Mouse (Mus musculus) adrenal gland, postnatal 36 days (tissue): Measurements from ENCODE around the gene S100a3. TPM values are rescaled to one million over a fixed set of nuclear protein-coding genes. Genes with fewer than 3 reads are reported as not detected.

ENCODE experiments used
- DNase-seq, 2 experiments: peaks; one replicate each; pipeline ENCODE4 v3.0.0; 2021; ENCODE audit warnings: mixed read lengths in 1 of 2
- total RNA-seq, 2 experiments: library from RNA; stranded (reverse); gene quantifications; 2 replicates each; pipeline ENCODE4 v1.2.3; 2021

The S100a3 gene
- total RNA-seq, 2 experiments from 2014 or later = 0.46 TPM; not detected in 1

DNA sequence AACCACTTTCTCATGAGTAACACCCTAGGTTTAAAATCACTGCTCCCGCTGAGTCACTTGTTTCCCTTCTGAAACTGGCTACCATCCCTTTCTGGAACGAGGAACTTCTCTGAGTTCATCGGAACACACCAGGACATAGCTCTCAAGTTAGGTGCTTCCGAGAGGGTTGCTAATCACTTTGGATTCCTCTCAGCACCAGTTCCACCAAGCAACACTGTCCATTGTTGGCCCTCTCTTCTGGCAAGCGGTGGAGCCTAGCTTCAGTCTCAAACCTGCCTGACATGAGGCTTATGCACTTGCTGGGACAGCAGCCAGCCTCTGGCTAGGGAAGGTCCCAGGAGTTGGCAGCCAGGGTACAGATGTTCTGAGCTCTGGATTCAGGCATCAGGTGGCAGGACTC lies 14.3 kb downstream of the S100a3 start:
- peak in 1 of 2 experiments; percentile 41 for DNase-seq

DNA sequence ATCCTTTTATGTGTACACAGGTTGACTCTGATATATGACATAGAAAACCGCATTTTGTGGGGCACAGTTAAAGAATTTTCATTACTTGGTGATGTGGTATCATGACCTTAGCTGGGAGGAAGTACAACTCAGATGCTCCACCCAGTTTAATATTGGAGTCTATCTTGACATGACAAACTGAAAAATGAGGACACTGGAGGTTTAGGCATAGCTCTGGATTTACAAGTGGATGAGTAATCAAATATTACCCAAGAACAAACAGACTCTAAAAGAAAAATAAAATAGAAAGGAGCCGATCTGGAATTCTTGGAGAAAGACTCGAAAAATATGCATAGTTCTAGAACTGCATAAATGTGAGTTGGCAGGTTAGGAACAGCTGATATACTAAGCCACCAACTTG lies 14.9 kb downstream of the S100a3 start:
- DNase-seq = no peak

DNA sequence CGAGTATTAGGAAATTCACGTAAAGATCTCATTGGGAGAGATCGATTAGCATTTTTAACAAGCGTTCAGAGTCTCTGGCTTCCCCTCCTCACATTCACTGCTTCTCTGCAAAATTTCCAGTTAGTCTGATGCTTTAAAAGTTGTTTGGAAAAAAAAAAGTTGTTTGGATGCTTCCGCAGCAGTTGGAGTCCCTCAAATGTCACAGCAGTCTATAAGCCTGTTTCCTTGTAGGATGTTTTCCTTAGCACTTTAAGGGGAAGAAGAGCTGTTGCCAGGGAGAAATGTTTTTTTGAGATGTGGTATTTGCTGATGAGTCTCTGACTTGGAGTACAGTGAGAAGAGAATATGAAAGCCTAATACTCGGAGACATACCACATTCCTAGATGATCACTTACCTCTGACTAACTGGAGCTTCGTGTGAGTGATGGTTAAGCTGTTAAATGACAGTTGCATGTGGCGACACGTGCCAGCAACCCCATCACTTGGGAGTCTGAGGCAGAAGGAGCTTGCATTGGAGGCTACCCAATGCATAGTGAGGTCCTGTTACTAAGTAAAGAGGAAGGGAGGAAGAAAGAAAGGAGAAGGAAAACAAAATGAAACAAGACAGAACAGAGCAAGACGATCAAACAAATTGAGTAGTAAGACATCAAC lies 16.1 kb downstream of the S100a3 start:
- DNase-seq = no peak

DNA sequence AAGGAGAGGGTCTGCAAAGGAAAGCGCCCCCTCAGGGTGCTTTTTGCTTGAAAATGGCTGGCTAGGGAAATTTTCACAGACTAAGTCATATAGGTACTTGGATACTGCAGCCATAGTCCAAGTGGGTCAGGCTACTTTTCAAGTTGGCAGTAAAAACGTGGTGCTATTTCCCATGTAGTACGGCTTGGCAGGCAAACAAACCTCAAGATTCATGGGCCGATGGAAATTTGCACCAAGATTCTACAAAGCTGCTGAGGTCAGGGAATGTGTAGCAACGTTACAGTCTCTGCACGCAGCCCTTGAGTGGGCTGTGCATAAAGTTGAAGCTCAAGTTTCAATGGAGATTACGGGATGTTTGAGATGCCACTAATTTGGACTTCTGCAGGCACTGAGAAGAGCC lies 19.1 kb downstream of the S100a3 start:
- DNase-seq = no peak

DNA sequence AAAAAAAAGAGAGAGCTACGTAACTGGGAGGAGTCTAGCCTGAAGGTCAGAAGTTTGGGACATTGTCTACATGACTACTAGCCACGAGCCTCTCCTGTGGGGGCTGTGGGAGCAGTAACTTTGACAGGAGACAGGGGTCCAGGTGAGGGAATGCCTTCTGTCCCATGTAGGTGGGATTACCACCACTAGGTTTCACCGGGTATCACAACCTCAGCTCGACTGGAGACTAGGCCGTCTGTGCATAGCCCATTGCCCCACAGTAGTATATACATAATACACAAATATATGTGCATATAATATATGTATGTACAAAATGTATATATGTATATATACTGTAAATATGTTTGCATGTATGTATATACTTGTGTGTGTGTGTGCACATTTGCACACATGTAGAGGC lies 20.8 kb downstream of the S100a3 start:
- no peak for DNase-seq

DNA sequence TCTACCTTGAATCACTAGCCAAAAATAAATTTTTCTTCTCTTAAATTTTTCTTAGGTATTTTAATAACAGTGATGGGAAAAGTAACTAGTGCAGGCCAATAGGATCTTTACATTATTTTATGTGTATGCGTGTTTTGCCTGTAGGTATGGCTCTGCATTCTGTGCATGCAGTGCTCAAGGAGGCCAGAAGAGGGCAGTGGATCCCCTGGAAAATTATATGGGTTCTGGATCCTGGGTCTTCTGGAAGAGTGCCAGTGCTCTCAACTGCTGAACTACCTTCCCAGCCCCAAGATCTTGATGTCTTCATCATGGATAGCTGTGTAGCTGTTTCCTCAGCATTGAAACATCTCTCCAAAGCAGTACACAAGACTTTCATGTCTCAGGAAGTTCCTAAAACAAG lies 21.8 kb downstream of the S100a3 start:
- no peak for DNase-seq

DNA sequence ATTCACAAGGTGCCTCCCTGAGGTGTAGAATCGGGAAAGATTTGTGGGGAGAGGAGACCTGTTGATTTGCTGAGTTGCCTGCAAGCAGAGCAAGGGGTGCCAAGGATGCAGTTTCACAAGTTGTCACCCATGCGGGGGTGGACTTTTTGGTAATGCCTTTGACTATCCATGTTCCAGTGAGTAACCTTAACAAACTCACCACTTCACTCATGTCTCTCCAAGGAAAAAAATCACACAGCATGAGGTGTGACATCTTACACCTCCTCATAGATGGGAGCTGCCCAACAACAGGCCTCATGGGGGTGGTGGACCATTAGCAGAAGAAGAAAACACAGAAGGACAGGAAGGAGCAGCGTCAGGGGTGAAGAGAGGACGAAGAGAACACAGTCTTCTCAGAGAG lies 22.2 kb downstream of the S100a3 start:
- DNase-seq = no peak

DNA sequence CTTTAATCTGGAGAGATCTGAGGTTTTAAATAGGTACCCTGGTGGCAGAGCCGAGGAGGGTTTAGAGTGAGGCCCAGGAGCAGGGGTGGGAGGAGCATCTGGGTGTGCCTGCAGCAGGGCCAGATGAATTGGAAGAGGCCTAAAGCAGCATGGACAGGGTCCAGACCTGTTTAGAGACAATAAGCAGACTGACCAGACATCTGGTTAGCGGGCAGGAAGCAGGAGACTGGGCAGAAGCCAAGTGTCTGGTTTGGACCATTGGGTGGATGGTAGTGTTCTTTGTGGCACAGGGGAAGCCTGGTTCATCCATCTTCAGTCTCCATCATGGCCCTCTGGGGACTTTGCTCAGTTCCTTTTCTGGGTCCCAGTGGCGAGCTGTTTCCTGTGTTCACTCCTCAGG lies 23.5 kb downstream of the S100a3 start:
- DNase-seq = peak; percentile 38 to 53

DNA sequence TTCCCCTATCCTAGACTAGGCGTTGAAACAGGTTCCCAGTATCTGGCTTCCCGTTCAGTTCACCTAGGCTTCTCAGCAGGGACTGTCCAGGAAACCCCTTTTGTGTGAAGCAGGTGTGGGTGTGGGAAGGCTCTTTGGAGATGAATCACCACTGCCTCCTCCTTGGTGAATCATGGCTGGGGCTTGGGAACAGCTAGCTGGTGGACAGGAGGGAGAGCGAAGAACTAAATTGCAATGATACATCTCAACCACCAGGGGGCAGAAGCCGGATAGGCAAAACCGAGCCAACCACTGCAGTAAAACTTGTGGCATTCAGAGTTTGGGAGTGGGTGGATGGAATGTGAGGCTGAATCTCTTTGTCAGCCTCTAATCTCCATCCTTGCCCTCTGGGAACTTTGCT lies 25.2 kb downstream of the S100a3 start:
- DNase-seq = peak; percentile 60 to 80

DNA sequence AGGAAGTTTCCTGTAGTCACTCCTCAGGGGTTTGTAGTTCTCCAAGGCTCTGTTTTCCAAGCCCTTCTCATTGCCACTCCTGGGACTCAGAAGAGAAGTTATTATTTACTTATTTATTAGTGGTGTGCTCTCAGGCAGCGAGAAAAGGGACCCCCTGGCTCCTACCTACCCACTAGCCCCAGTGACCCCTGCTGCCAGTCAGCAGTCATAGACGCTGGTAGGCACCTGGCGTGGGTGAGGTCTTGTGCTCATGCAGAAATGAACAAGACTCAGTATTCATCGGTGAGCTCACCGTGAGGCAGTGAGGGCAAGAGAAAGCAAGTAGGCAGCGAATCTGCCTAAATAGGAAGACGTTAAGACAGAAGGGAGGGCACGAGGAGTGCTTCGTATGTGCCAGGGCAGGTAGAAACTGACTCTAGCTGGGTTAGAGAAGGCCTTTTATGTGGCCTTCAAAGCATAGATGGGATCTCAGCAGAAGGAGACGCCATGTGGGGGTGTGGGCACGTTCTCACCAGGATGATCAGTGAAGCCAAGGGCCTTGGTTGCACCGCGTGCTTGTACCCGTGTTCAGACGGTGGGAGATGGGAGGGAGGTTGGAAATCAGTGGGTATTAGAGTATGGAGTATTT lies 25.8 kb downstream of the S100a3 start:
- no peak for DNase-seq

DNA sequence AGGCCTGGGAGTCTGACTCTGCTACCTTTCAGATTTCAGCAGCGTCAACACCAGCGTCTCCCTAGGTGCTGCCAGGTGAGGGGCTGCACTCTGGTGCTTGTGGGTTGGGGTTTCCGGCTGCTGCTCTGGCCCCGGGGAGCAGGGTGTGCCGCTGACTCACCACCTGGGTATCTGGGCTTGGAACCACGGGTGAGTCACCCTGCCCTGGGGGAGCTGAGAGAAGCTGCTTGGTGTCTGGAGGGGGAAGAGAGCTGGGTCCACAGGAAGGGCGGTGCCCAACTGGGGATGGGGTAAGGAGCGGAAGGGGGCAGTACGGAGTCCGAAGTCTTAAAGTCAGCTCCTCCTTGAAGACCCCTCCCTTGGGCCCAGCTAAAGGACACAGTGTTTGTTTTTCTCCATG lies 26.5 kb downstream of the S100a3 start:
- peak; percentile 91 to 94 for DNase-seq

DNA sequence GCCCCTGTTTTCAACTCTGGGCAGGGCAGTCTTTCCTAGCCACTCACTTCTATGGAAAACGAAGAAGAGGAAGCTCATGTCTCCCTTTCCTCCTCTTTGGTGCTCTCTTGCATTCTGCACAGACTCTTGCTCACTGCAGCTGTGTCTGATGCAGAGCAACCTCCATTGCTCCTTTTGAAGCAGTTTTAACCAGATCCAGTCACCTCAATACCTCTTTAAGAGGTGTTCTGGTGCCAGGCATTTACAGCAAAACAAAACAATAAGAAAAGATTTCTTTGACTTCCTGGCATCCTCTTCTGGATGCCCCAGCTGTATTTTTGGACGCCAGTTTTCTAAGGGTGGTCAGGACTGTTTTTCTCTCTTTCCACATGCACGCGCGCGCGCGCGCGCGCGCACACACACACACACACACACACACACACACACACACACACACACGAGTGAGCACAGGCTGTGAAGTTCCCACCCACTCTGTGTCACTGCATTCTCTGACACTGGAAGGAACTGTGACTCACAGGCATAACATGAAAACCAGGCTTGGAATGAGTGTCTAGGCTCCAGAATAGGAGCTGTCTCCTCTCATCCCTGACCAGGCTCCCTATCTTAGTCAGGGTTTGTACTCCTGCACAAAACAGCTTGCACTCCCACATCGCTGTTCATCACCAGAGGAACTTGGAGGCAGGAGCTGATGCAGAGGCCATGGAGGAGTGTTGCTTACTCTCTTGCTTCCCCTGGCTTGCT lies 27.2 kb downstream of the S100a3 start:
- peak; percentile 36 to 57 for DNase-seq

DNA sequence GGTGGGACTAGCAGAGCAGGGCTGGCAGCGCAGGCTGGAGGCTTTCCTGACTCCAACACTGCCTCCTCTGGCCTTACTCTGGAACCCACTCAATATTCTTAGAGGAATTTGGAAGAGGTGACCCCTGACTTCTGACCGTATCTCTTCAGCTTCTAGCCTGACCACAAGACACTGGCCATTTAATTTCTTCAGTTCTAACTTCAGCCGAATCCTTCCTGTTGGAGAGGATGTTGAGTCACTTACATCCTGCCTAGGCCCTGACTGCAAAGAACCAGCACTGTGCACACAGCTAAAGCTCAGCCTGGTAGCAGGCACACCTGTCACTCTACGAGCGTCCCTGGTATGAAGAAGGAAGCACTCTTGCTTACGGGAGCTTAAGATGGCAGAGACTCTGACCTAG lies 29.0 kb downstream of the S100a3 start:
- no peak for DNase-seq

DNA sequence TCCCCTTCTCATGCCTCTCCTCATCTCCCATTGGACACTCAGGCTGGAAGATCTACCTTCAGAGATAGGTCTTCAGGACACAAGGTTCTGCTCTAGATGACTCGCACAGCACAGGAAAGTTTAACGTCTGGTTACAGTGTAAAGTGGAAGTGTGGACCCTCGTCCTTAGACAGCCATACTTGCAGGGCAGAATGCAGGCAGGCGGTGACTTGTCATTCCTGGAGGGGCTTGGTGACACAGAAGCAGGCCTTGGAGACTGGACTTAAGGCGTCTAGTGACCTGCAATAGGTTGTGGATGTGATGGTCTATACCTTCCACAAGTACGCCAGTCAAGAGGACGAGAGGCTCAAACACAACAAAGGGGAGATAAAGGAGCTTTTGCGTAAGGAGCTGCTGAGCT lies 29.6 kb downstream of the S100a3 start, which contains the start of gene S100a2:
Gene S100a2 (plus strand): TSS at position 301 of the 400 bp plus-strand sequence.
- no peak for DNase-seq

DNA sequence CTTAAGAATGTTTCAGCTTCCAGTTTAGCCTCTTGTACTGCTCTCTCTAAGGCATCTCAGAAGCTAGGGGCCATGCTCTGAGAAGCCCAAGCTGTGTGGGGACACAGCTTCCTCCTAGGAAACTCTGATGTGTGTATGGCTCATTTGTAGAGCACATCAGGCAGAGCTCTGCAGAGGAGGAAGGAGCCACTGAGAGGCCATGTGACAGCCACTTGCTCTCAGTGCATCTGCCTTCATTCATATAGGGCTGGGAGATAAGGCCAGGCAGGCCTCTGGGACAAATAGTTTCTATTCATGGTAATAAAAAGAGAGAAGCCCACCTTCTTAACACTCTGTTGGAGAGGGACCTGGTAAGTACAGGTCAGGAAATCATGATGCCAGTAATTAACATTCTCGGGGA lies 34.1 kb downstream of the S100a3 start:
- DNase-seq = no peak

DNA sequence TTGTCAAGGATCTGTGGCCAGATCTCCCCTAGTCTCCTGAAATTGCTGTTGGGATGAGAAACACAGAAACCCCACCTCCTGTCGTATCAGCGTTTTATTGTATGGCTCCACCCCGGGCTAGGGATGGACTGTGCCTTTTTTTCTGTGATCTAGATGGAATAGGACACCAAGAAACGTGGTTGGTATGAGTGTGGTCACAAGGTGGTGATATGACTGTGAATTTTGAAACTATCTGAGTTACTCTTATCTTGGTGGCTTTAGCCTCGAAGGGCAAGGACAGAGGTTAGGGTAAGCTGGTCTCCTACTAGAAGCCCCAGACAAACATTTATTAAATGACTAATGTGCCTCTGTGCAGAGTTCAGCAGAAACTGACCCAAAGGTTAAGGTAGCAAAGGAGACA lies 35.2 kb downstream of the S100a3 start:
- no peak for DNase-seq

DNA sequence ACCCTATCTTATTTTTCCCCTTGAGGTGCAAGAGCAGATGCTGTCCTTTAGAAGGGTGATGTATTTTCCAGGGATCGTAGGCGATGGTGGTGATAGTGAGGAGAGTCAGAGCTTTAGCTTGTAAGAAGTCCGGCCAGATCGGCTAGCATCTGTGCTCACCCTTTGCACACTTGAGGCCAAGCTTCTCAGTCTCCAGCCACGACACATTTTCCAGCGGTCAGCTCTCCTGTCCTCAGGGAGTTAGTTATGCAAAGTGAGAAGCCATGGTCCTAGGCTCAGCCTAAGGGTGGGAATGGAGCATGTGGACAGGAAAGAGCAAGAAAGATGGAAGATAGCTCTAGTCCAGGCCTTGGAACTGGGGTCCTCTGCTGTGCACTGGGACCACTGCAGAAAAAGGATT lies 36.4 kb downstream of the S100a3 start:
- DNase-seq = no peak

DNA sequence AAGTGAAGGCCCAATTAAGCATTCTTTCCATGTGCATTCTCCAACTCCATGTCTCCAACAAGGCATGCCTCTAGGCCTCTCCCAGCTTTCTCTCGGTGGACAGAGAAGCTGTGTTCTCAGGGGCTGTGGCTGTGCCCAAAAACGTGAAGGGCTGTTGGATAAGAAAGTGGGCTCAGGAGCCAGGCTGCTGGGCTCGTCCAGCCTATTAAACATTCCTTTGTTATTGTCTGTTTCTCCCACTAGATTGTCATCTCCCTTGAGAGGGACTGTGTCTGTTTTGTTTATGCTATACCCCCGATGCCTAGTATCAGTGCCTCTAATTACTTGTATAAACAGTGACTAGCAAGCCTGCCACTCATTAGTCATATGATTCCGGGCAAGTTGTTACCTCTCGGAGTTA lies 37.4 kb downstream of the S100a3 start:
- DNase-seq = no peak

DNA sequence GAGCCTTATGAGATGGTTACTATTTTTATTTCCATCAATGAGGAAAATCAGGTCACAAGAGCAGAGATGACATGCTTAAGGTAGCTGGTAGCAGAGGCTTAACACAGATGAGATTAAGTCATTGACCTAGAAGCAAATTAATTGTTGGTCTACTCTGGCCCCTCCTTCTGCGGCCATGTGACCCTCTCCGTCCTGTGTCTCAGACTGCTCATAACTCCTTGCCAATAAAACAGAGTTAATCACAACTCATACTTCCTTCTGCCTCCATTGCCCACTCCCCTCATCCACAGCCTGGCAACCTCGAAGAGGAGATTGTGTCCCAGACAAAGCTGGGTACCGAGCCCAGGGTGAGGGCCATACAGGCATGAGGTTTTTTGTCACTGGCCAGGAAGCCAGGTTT lies 37.8 kb downstream of the S100a3 start:
- DNase-seq = no peak

DNA sequence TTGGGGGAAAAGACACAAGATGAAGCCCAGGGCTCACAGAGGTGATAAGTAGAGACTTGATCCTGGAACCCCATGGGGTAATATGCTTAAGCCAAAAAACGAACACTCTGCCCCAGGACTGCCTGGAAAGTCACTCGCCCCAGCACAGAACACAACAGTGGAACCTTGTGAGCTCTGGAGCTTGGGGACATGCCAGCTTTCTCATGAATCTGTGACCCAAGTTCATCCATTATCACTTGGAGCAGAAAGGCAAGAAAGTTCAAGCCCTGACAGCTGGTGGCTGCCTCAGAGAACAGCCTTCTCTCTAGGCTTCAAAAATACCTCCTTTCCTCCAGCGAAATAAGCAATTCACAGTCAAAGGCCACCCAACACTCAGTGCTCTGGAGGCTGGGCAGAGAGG lies 39.0 kb downstream of the S100a3 start:
- no peak for DNase-seq

DNA sequence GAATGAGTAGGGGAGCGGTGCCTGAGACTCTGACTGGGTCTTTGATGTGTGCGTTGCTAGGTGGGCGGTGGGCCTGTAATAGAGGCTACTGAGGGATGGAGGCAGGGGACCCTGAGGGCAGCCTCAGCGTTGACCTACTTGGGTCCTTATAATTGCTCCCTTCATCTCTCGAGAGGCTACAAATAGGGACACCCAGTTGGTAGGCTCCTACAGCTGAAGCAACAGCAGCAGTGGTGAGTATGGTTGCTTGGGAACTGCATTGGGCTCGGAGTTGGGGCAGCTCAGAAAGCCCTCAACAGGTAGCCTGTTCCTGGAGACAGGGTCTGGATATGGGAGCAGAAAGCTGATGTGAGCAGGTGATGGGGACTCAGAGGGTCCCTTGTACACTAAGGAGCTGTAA lies 39.7 kb downstream of the S100a3 start:
- no peak for DNase-seq

DNA sequence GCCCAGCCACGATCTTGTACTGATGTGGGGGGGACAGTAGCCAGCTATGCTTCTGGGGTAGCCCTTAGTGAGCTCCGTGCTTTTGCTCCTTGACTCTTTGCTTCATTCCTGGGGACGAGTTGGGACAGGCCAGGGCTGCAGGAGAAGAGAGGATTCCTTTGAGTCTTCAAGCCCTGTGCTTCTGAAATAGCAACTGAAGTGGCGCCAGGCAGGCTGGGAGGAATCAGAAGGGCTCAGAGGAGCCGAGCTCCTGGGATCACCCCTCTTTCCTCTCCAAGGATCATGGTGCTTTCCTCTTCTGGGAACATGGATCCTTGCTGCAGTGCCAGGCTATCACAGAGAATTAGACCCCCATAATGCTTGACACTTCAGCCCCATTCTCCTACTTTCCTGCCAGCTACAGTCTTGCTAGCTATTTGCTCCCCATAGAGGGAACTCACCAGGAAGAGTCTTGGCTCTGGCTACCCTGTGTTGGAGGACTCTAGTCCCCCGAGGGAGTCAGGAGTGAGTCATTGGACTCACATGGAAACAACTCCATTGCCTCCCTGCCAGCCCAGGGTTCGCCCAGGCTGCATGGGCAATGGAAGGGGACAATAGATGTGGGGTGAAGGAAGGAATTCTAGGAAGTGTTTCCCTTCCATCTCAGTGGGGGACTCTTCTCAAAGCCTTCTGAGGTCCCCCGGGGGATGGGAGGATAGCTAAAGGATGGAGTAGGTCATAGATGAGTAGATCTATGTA lies 40.2 kb downstream of the S100a3 start:
- DNase-seq = peak in 1 of 2 experiments; percentile 32
